Mouse (Mus musculus) brain, adult 10 weeks (tissue): ENCODE results near the gene Wdr73. TPM values are rescaled to one million over a fixed set of nuclear protein-coding genes. Genes with fewer than 3 reads are reported as not detected.

Experiments
- polyA plus RNA-seq: library from polyadenylated mRNA; stranded (reverse); fragments of 350-450 nt; fragmentation: Illumina TruSeq; extraction: RNeasy Lipid Tissue Mini Kit (QIAGEN cat#74804); gene quantifications from one replicate; pipeline ENCODE4 v1.2.3, GENCODE M21; 2015; ENCODE audit warnings: low read depth, low replicate concordance

Gene Wdr73
- polyA plus RNA-seq = 33.5 TPM

GRCm38 (mm10) chr7:80900944-80901501, at the start of gene Wdr73:
Gene Wdr73 (minus strand): TSS chr7:80901269.

DNA sequence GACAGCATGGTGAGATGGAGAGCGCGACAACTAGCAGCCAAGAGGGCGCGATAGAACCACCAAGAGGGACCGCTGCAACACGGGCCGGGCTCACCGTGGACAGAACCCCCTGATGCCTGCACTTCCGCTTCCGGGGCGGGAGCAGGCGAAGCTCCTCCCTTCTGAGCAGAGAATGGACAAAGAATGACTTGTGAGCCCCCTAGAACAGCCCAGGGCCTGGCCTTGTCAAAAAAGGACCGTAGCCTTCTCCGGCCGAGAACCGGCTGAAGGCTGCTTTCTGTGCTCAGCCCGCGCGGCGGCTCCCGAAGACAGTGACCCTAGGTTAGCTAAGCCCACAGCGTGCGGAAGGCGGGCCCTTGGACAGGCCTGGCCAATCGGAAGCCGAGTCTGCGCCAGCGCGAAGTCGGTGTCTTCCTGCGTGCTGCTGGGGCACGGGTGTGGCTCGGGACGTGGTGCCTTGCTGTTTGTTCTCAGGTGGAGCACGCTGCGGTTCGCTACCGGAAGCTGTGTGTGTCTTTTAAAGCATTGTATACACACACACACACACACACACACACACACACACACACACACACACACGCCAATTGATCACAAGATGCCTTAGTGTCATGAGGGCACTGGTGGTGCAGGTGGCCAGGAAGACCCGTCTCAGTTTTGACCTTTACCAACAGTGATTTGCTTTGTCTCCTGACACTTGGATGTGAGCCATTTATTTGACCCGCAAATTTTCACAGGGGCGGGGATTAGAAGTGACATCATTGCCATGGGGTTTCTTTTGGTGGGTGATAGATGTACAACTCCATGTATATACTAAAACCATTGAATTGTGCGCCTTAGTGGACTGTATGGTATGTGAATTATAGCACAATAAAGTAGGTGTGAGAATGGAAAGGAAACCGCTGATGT, 46.6 kb upstream of the Wdr73 start, which contains the start of gene Sec11a:
TSS of gene Sec11a (minus strand) at position 336 of the 906 bp plus-strand sequence.

DNA sequence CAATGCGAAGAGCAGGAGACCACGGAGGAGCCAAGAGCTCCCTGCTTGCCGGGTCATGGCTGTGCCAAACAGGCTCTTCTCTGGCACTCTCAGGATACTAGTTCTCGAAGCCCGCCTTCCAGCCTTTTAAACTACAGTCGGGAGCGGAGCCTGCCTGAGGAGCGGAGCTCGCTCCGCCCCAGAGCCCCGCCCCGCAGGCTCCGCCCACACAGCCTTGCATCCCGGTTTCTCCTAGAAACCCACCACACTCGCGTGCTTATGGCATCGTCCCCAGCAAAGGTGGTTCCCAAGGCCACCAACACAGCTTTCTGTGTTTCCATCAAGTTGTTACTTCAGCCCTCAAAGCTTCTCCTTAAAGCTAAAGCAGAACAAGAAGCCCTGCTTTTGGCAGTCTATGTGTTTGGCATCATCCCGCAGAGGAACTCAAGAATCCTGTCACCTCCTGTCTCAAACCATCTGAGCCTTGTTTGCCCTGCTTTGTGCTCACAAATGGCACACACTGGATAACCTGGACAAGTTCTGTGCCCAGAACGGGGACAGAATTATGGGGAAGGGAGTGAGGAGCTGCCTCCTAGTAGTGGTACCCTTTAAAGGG, 3.9 kb upstream of the Wdr73 start, which contains the start of gene Nmb:
TSS of gene Nmb (minus strand) at position 156 of the 595 bp plus-strand sequence.

GRCm38 (mm10) chr7:80860729-80861274, 40.3 kb downstream of the Wdr73 start, which contains the start of gene Zscan2:
Gene Zscan2 (plus strand): TSS chr7:80860920.

Other genes starting within 250 kb of the Wdr73 start
- 6.7 TPM for gene Crtc3, start 212.4 kb downstream of the Wdr73 start, polyA plus RNA-seq
- gene Iqgap1, start 75.3 kb downstream of the Wdr73 start, polyA plus RNA-seq = 11.7 TPM
- gene Zscan2, start 40.3 kb downstream of the Wdr73 start, polyA plus RNA-seq = 10.0 TPM
- 10.4 TPM for gene Nmb, start 3.8 kb upstream of the Wdr73 start, polyA plus RNA-seq
- 50.2 TPM for gene Sec11a, start 46.5 kb upstream of the Wdr73 start, polyA plus RNA-seq
- 10.2 TPM for gene Zfp592, start 92.4 kb upstream of the Wdr73 start, polyA plus RNA-seq
- gene Alpk3, start 156.3 kb upstream of the Wdr73 start, polyA plus RNA-seq = 0.37 TPM
- 0.19 TPM for gene Slc28a1, start 213.5 kb upstream of the Wdr73 start, polyA plus RNA-seq